Mouse (Mus musculus): Measurements from ENCODE around the gene Trpc7.
A peak's percentile ranks its signal among the peaks of the same experiment; 100 is the strongest.

Trpc7 gene

GRCm38 (mm10) chr13:56790683-56791082, 105.1 kb downstream of the Trpc7 start:
- no peak for DNase-seq (ENCODE audit: low spot score)

- no peak for DNase-seq (ENCODE audit: low spot score)
These were observed 113.2 kb downstream of the Trpc7 start for GRCm38 (mm10) chr13:56782621-56783020.

- DNase-seq (ENCODE audit: low spot score): no peak
These were observed 114.1 kb downstream of the Trpc7 start for GRCm38 (mm10) chr13:56781697-56782096.

GRCm38 (mm10) chr13:56780746-56781469, 114.9 kb downstream of the Trpc7 start:
- DNase-seq (ENCODE audit: low spot score): no peak

GRCm38 (mm10) chr13:56774304-56774703, 121.5 kb downstream of the Trpc7 start:
- DNase-seq (ENCODE audit: low spot score): peak; percentile 25

- DNase-seq (ENCODE audit: low spot score): peak; percentile 34
These were observed 122.4 kb downstream of the Trpc7 start for GRCm38 (mm10) chr13:56773262-56773870.

- peak; percentile 26 for DNase-seq (ENCODE audit: low spot score)
These were observed 123.2 kb downstream of the Trpc7 start for GRCm38 (mm10) chr13:56772592-56772991.

- no peak for DNase-seq (ENCODE audit: low spot score)
These were observed 125.0 kb downstream of the Trpc7 start for GRCm38 (mm10) chr13:56770786-56771185.

- no peak for DNase-seq (ENCODE audit: low spot score)
These were observed 125.6 kb downstream of the Trpc7 start for GRCm38 (mm10) chr13:56770136-56770578.

GRCm38 (mm10) chr13:56769431-56769830, 126.4 kb downstream of the Trpc7 start:
- peak; percentile 41 for DNase-seq (ENCODE audit: low spot score)

GRCm38 (mm10) chr13:56766211-56766610, 129.6 kb downstream of the Trpc7 start:
- DNase-seq (ENCODE audit: low spot score): no peak

GRCm38 (mm10) chr13:56765284-56766032, 130.3 kb downstream of the Trpc7 start:
- no peak for DNase-seq (ENCODE audit: low spot score)

- no peak for DNase-seq (ENCODE audit: low spot score)
These were observed 133.2 kb downstream of the Trpc7 start for GRCm38 (mm10) chr13:56762446-56763229.

- peak; percentile 86 for DNase-seq (ENCODE audit: low spot score)
These were observed 137.3 kb downstream of the Trpc7 start for GRCm38 (mm10) chr13:56758492-56758891.

GRCm38 (mm10) chr13:56757201-56757600, 138.6 kb downstream of the Trpc7 start:
- DNase-seq (ENCODE audit: low spot score): no peak

- DNase-seq (ENCODE audit: low spot score): no peak
These were observed 139.9 kb downstream of the Trpc7 start for GRCm38 (mm10) chr13:56755871-56756270.

- DNase-seq (ENCODE audit: low spot score): peak; percentile 55
These were observed 142.4 kb downstream of the Trpc7 start, which contains the start of gene Gm45623 for GRCm38 (mm10) chr13:56753192-56753951. Gene Gm45623 (minus strand): TSS chr13:56753827.

- DNase-seq (ENCODE audit: low spot score): peak; percentile 59
These were observed 143.2 kb downstream of the Trpc7 start for GRCm38 (mm10) chr13:56752474-56753191.

GRCm38 (mm10) chr13:56751774-56752173, 144.0 kb downstream of the Trpc7 start:
- no peak for DNase-seq (ENCODE audit: low spot score)

GRCm38 (mm10) chr13:56749377-56749776, 146.4 kb downstream of the Trpc7 start:
- no peak for DNase-seq (ENCODE audit: low spot score)
